ENCODE assay signal across 9 mouse cellular contexts in the genomic region with DNA sequence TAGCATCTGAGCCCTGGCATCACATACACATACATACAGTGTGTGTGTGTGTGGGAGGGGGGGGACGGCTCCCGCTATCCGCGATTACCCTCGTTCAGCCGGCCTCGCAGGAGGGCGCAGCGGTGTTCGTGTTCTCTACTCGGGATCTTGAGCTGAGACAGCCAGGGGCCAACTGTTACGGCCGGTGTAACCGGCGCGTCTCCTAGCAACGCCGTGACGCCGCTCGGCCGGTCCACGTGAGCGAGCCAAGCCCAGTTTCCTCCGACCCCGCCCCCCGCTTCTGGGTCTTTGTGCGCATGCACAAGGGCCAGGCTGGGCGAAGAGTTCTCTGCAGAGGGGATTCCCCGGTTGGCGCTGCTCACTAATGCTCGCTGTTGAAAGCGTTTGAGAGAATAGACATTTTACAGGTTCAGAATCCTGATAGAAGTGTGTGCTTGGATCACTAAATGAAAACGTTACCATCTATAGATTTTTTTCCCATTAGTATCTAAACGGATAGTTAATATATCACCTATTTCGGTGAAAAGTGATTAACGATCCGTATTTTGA. TPM values are rescaled to one million over a fixed set of nuclear protein-coding genes. Genes with fewer than 3 reads are reported as not detected.
DNase-seq lines count a peak whose midpoint lies in the region; ATAC-seq and TF ChIP-seq lines count a peak whose summit lies in the region.
"Had no signal": no experiment of that assay in that cellular context is flagged by ENCODE, and none has a peak within 500 bp of the region (broad histone marks: within the 10 kb centered on the region; RNA-seq: fewer than 3 reads in every experiment).

No protein-coding gene starts in this region.

- no peak for TF ChIP-seq CTCF in liver, embryonic 14.5 days (IDR thresholded peaks at IDR 0.05; ENCODE audit: low read depth)
- no peak for TF ChIP-seq CTCF in stomach, postnatal 0 days (IDR thresholded peaks at IDR 0.05; ENCODE audit: low read depth)

- H3K9ac ChIP-seq in heart, embryonic 15.5 days: peak overlapping the region; percentile 49
- no peak overlapping the region; the same call in 1 of the 2 replicates for H3K9ac ChIP-seq in liver, embryonic 14.5 days (replicated peaks)
- no peak overlapping the region for H3K9ac ChIP-seq in neural tube, embryonic 11.5 days (ENCODE audit: low read length)
- H3K9ac ChIP-seq in stomach, postnatal 0 days (ENCODE audit: low read length): peak overlapping the region; percentile 38; the same call in 1 of the 2 replicates

- H3K4me3 ChIP-seq in brown adipose tissue, adult 24 weeks (ENCODE audit: insufficient read depth, low read depth, low read length): peak overlapping the region; percentile 72
- peak overlapping the region; percentile 64 for H3K4me3 ChIP-seq in heart, embryonic 15.5 days
- H3K4me3 ChIP-seq in liver, embryonic 14.5 days (ENCODE audit: insufficient read depth in 1 of 2, low read depth in 2 of 2, low read length in 2 of 2): peak overlapping the region; percentile 44 to 46
- H3K4me3 ChIP-seq in neural tube, embryonic 11.5 days (ENCODE audit: low read depth, low read length): peak overlapping the region; percentile 43
- peak overlapping the region; percentile 44 for H3K4me3 ChIP-seq in stomach, postnatal 0 days (ENCODE audit: low read depth, low read length)

- H3K27ac ChIP-seq in brown adipose tissue, adult 24 weeks (replicated peaks; ENCODE audit: low read depth, low read length): no peak overlapping the region
- no peak overlapping the region for H3K27ac ChIP-seq in heart, embryonic 15.5 days
- H3K27ac ChIP-seq in liver, embryonic 14.5 days: no peak overlapping the region
- H3K27ac ChIP-seq in neural tube, embryonic 11.5 days (ENCODE audit: low read depth, low read length): no peak overlapping the region
- H3K27ac ChIP-seq in stomach, postnatal 0 days (replicated peaks): no peak overlapping the region

- peak; percentile 96 for DNase-seq in CD4-positive, CD25-positive, alpha-beta regulatory T cell, adult 2 months (ENCODE audit: low read depth, low spot score)
- peak; percentile 76 for DNase-seq in fibroblast of lung, adult 2 months (ENCODE audit: low read depth)
- DNase-seq in kidney, postnatal 25 days: peak; percentile 98
- peak; percentile 73 to 88 (median 73) for DNase-seq in liver, embryonic 14.5 days (ENCODE audit: low read depth in 3 of 3, low spot score in 3 of 3)
- peak; percentile 97 for DNase-seq in neural tube, embryonic 11.5 days (ENCODE audit: low spot score)
- peak; percentile 98 for DNase-seq in stomach, postnatal 0 days (ENCODE audit: low spot score)

- peaks cover 17% of the 10 kb centered on the region for H3K27me3 ChIP-seq in heart, embryonic 15.5 days
- H3K27me3 ChIP-seq in liver, embryonic 14.5 days (ENCODE audit: control insufficient read depth, insufficient read depth, low read length): peaks cover 4% of the 10 kb centered on the region
- no peaks in the 10 kb centered on the region for H3K27me3 ChIP-seq in neural tube, embryonic 11.5 days (ENCODE audit: control insufficient read depth, insufficient read depth, low read length)
- no peaks in the 10 kb centered on the region for H3K27me3 ChIP-seq in stomach, postnatal 0 days (ENCODE audit: control insufficient read depth, insufficient read depth, low read length)

- H3K36me3 ChIP-seq in heart, embryonic 15.5 days: no peaks in the 10 kb centered on the region
- H3K36me3 ChIP-seq in liver, embryonic 14.5 days (replicated peaks; ENCODE audit: control insufficient read depth, insufficient read depth, low read depth): no peaks in the 10 kb centered on the region
- H3K36me3 ChIP-seq in neural tube, embryonic 11.5 days (ENCODE audit: control insufficient read depth, insufficient read depth, low read length): no peaks in the 10 kb centered on the region
- H3K36me3 ChIP-seq in stomach, postnatal 0 days (ENCODE audit: control insufficient read depth, insufficient read depth, low read length): no peaks in the 10 kb centered on the region

- no peaks in the 10 kb centered on the region for H3K9me3 ChIP-seq in heart, embryonic 15.5 days (replicated peaks)
- H3K9me3 ChIP-seq in liver, embryonic 14.5 days (ENCODE audit: control insufficient read depth, low read length): no peaks in the 10 kb centered on the region
- no peaks in the 10 kb centered on the region for H3K9me3 ChIP-seq in neural tube, embryonic 11.5 days (ENCODE audit: control insufficient read depth, low read length)
- no peaks in the 10 kb centered on the region for H3K9me3 ChIP-seq in stomach, postnatal 0 days (ENCODE audit: control insufficient read depth, low read length)

- H3K4me1 ChIP-seq in brown adipose tissue, adult 24 weeks (ENCODE audit: control insufficient read depth, insufficient read depth, insufficient read length, low read length): no peaks in the 10 kb centered on the region
- H3K4me1 ChIP-seq in heart, embryonic 15.5 days (replicated peaks): peaks cover 6% of the 10 kb centered on the region; the same call in 1 of the 2 replicates
- H3K4me1 ChIP-seq in liver, embryonic 14.5 days (replicated peaks; ENCODE audit: control insufficient read depth in 2 of 2, insufficient read depth in 2 of 2, low read length in 1 of 2): peaks cover 2 to 5% of the 10 kb centered on the region in 2 experiments; a peak in 2 of 4 replicates
- H3K4me1 ChIP-seq in neural tube, embryonic 11.5 days (ENCODE audit: control insufficient read depth, insufficient read depth, low read length): peaks cover 3% of the 10 kb centered on the region; the same call in 1 of the 2 replicates
- no peaks in the 10 kb centered on the region; the same call in 1 of the 2 replicates for H3K4me1 ChIP-seq in stomach, postnatal 0 days (replicated peaks; ENCODE audit: control insufficient read depth, insufficient read depth)

- 2% methylated on average over 38 of the region's 38 CpGs for WGBS in heart, embryonic 15.5 days
- WGBS in liver, embryonic 14.5 days (ENCODE audit: insufficient replicate concordance): 2% methylated on average over 38 of the region's 38 CpGs
- WGBS in neural tube, embryonic 11.5 days: under 1% methylated on average over 38 of the region's 38 CpGs
- under 1% methylated on average over 38 of the region's 38 CpGs for WGBS in stomach, postnatal 0 days

- peak overlapping the region; percentile 90 for H3K4me2 ChIP-seq in heart, embryonic 15.5 days
- H3K4me2 ChIP-seq in liver, embryonic 14.5 days (ENCODE audit: low read depth): peak overlapping the region; percentile 85
- H3K4me2 ChIP-seq in neural tube, embryonic 11.5 days (ENCODE audit: low read depth): peak overlapping the region; percentile 65
- H3K4me2 ChIP-seq in stomach, postnatal 0 days (replicated peaks; ENCODE audit: low read depth): peak overlapping the region; percentile 73

- no peak for TF ChIP-seq EP300 in liver, embryonic 14.5 days (IDR thresholded peaks at IDR 0.05; ENCODE audit: low read depth)
- TF ChIP-seq EP300 in stomach, postnatal 0 days (optimal IDR thresholded peaks at IDR 0.05): no peak

- ATAC-seq in heart, embryonic 15.5 days (replicated peaks; ENCODE audit: insufficient number of reproducible peaks, insufficient read depth, low FRiP score, low read depth): peak; percentile 96
- ATAC-seq in liver, embryonic 14.5 days (ENCODE audit: insufficient read depth): peak; percentile 76
- peak; percentile 91 for ATAC-seq in neural tube, embryonic 11.5 days (ENCODE audit: insufficient read depth, low FRiP score, low TSS enrichment)
- peak; percentile 96 for ATAC-seq in stomach, postnatal 0 days (ENCODE audit: low FRiP score, low TSS enrichment)

RNA-seq across cellular contexts. Expression of gene Meig1, which starts 3.5 kb away (rescaled TPM):
- polyA plus RNA-seq in brown adipose tissue, adult 24 weeks (2012; ENCODE audit: insufficient read depth, insufficient read length, missing spikeins): not detected in 2 replicates
- 0.47 and 1.0 TPM in 2 replicates for polyA plus RNA-seq in heart, embryonic 15.5 days (2015; fragmentation: Nextera tagmentation; extraction: Ambion mirVana)
- polyA plus RNA-seq in liver, embryonic 14.5 days (2012; rRNA removed): not detected in 2 replicates
- polyA plus RNA-seq in liver, embryonic 14.5 days (2014; fragmentation: Nextera tagmentation; extraction: Ambion mirVana): not detected in 2 replicates
- polyA plus RNA-seq in neural tube, embryonic 11.5 days (2014; fragmentation: Nextera tagmentation; extraction: Ambion mirVana): not detected in 2 replicates
- 0.36 and 0.61 TPM in 2 replicates for polyA plus RNA-seq in stomach, postnatal 0 days (2015; fragmentation: Nextera tagmentation; extraction: Ambion mirVana)

RNA-seq across cellular contexts. Expression of gene Dclre1c, which starts 5.0 kb away (rescaled TPM):
- 3.5 and 4.6 TPM in 2 replicates for polyA plus RNA-seq in brown adipose tissue, adult 24 weeks (2012; ENCODE audit: insufficient read depth, insufficient read length, missing spikeins)
- 3.4 and 5.3 TPM in 2 replicates for polyA plus RNA-seq in heart, embryonic 15.5 days (2015; fragmentation: Nextera tagmentation; extraction: Ambion mirVana)
- polyA plus RNA-seq in liver, embryonic 14.5 days (2012; rRNA removed): 3.8 and 4.6 TPM in 2 replicates
- 3.0 and 4.5 TPM in 2 replicates for polyA plus RNA-seq in liver, embryonic 14.5 days (2014; fragmentation: Nextera tagmentation; extraction: Ambion mirVana)
- polyA plus RNA-seq in neural tube, embryonic 11.5 days (2014; fragmentation: Nextera tagmentation; extraction: Ambion mirVana): 6.2 and 7.7 TPM in 2 replicates
- 2.8 and 3.4 TPM in 2 replicates for polyA plus RNA-seq in stomach, postnatal 0 days (2015; fragmentation: Nextera tagmentation; extraction: Ambion mirVana)

RNA-seq across cellular contexts. Expression of gene Olah, which starts 21.9 kb away (rescaled TPM):
- not detected in 2 replicates for polyA plus RNA-seq in brown adipose tissue, adult 24 weeks (2012; ENCODE audit: insufficient read depth, insufficient read length, missing spikeins)
- polyA plus RNA-seq in heart, embryonic 15.5 days (2015; fragmentation: Nextera tagmentation; extraction: Ambion mirVana): not detected in 2 replicates
- not detected in 2 replicates for polyA plus RNA-seq in liver, embryonic 14.5 days (2012; rRNA removed)
- not detected in 2 replicates for polyA plus RNA-seq in liver, embryonic 14.5 days (2014; fragmentation: Nextera tagmentation; extraction: Ambion mirVana)
- polyA plus RNA-seq in neural tube, embryonic 11.5 days (2014; fragmentation: Nextera tagmentation; extraction: Ambion mirVana): not detected in 2 replicates
- polyA plus RNA-seq in stomach, postnatal 0 days (2015; fragmentation: Nextera tagmentation; extraction: Ambion mirVana): 0.18 and 0.23 TPM in 2 replicates
- polyA plus RNA-seq: gonadal fat pad, adult 2 months had no signal

RNA-seq across cellular contexts. Expression of gene Suv39h2, which starts 55.9 kb away (rescaled TPM):
- polyA plus RNA-seq in brown adipose tissue, adult 24 weeks (2012; ENCODE audit: insufficient read depth, insufficient read length, missing spikeins): 0.33 and 1.7 TPM in 2 replicates
- 5.3 and 7.0 TPM in 2 replicates for polyA plus RNA-seq in heart, embryonic 15.5 days (2015; fragmentation: Nextera tagmentation; extraction: Ambion mirVana)
- polyA plus RNA-seq in liver, embryonic 14.5 days (2012; rRNA removed): 2.4 and 4.1 TPM in 2 replicates
- polyA plus RNA-seq in liver, embryonic 14.5 days (2014; fragmentation: Nextera tagmentation; extraction: Ambion mirVana): 7.4 and 7.8 TPM in 2 replicates
- 40.7 and 41.5 TPM in 2 replicates for polyA plus RNA-seq in neural tube, embryonic 11.5 days (2014; fragmentation: Nextera tagmentation; extraction: Ambion mirVana)
- polyA plus RNA-seq in stomach, postnatal 0 days (2015; fragmentation: Nextera tagmentation; extraction: Ambion mirVana): 3.3 and 3.5 TPM in 2 replicates

Comparison
In these comparisons a context has a peak if more than half of its experiments do, and no peak if none do; other contexts are left out.
1. H3K9ac ChIP-seq: peak in heart, embryonic 15.5 days (single experiment) and stomach, postnatal 0 days (single experiment); none in liver, embryonic 14.5 days (single experiment) and neural tube, embryonic 11.5 days (single experiment).
2. Peak in every context shown above with its lines, with median percentiles within 50 percentile points of each other: DNase-seq, H3K4me3 ChIP-seq, ATAC-seq and H3K4me2 ChIP-seq.